14 mouse cellular contexts compared by ENCODE assay signal in the genomic region with DNA sequence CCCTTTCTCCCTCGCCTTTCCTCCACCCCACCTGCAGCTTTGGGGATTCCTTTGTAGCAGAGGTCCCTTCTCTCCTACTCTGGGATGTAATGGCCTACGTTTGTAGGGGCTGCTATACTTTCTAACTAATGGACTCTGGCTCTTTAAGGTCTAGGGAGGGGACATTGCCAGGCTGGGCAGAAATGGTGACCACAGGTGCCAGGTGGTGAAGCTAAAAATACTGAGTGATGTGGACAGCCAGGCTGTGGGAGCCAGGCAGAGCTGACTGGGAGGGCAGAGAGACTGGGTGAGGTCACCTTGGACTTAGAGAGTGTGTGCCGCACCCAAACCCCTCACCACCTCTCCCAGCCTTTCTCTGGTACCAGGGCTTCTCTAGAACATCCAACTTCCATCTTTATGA. TPM values are rescaled to one million over a fixed set of nuclear protein-coding genes. Genes with fewer than 3 reads are reported as not detected.
DNase-seq lines count a peak whose midpoint lies in the region; ATAC-seq and TF ChIP-seq lines count a peak whose summit lies in the region.
"Had no signal": no experiment of that assay in that cellular context is flagged by ENCODE, and none has a peak within 500 bp of the region (broad histone marks: within the 10 kb centered on the region; RNA-seq: fewer than 3 reads in every experiment).

No protein-coding gene starts in this region.

- no peak for TF ChIP-seq CTCF in lung, adult 2 months (IDR thresholded peaks at IDR 0.05; ENCODE audit: insufficient read depth, low read length)

- no peak for TF ChIP-seq POLR2A in lung, adult 2 months (IDR thresholded peaks at IDR 0.05; ENCODE audit: borderline replicate concordance, extremely low read depth, low read depth, low read length)

- 57% methylated on average over 3 of the region's 3 CpGs for WGBS in lung, adult 2 months

- H3K4me1 ChIP-seq in lung, adult 2 months (ENCODE audit: control insufficient read depth, insufficient read depth, low read length): no peaks in the 10 kb centered on the region

- no peak for ATAC-seq in erythroid progenitor cell, adult 5-6 weeks (replicated peaks; ENCODE audit: low FRiP score, poor library complexity, severe bottlenecking)
- ATAC-seq: activated CD4-positive, CD25-positive, alpha-beta regulatory T cell, adult 4 months; forebrain, embryonic 14.5 days; inflammation-experienced regulatory T-cells, adult 6 months; liver, embryonic 12.5 days had no signal

- intact Hi-C loops in gastrocnemius, postnatal 36 days (cut with DNase I): no loop called here
- intact Hi-C loops in heart, postnatal 25 days (cut with DNase I): no loop called here

- H3K4me3 ChIP-seq in lung, adult 2 months (replicated peaks; ENCODE audit: extremely low read depth, low read depth, low read length): no peak overlapping the region
- H3K4me3 ChIP-seq: liver, embryonic 12.5 days had no signal

- DNase-seq in cerebellum, adult 18-20 months: peak; percentile 84 to 92
- peak; percentile 93 for DNase-seq in cerebellum, adult 9-11 months
- peak; percentile 48 to 55 for DNase-seq in gastrocnemius, postnatal 36 days
- peak; percentile 24 for DNase-seq in heart, postnatal 25 days (ENCODE audit: low spot score)
- DNase-seq in yolk sac, embryonic 10.5 days (ENCODE audit: low spot score): no peak
- DNase-seq in lung, adult 2 months: no peak
- DNase-seq: kidney, postnatal 10 days; lung, postnatal 14 days; right cerebral cortex, adult 18-20 months had no signal

RNA-seq across cellular contexts. Expression of a gene that starts 20.7 kb away (rescaled TPM):
- 10 to 100 TPM; 18.4 to 24.0 TPM for total RNA-seq in gastrocnemius, postnatal 36 days (2021)
- total RNA-seq in heart, postnatal 25 days (2021): 10 to 100 TPM; 76.5 to 86.4 TPM
- total RNA-seq in erythroid progenitor cell, adult 5-6 weeks (2015; ENCODE audit: low replicate concordance): 2.5 and 5.0 TPM in 2 replicates
- 3.4 and 4.0 TPM in 2 replicates for total RNA-seq in erythroid progenitor cell, adult 5-6 weeks (2017; ENCODE audit: low replicate concordance)
- 12.6 and 14.2 TPM in 2 replicates for polyA plus RNA-seq in lung, adult 2 months (2012; rRNA removed)

RNA-seq across cellular contexts. Expression of a gene that starts 51.4 kb away (rescaled TPM):
- 10 to 100 TPM; 16.3 to 19.4 TPM for total RNA-seq in gastrocnemius, postnatal 36 days (2021)
- 10 to 100 TPM; 19.2 to 23.7 TPM for total RNA-seq in heart, postnatal 25 days (2021)
- total RNA-seq in erythroid progenitor cell, adult 5-6 weeks (2015; ENCODE audit: low replicate concordance): 58.4 and 66.2 TPM in 2 replicates
- 21.9 and 25.2 TPM in 2 replicates for total RNA-seq in erythroid progenitor cell, adult 5-6 weeks (2017; ENCODE audit: low replicate concordance)
- polyA plus RNA-seq in lung, adult 2 months (2012; rRNA removed): 126 and 163 TPM in 2 replicates

Comparison
In these comparisons a context has a peak if more than half of its experiments do, and no peak if none do; other contexts are left out.
1. DNase-seq: peak in cerebellum, adult 18-20 months (2 of 2), cerebellum, adult 9-11 months (single experiment), gastrocnemius, postnatal 36 days (2 of 2) and heart, postnatal 25 days (single experiment); none in yolk sac, embryonic 10.5 days (single experiment) and lung, adult 2 months (single experiment).